Mouse (Mus musculus) kidney, embryonic 14.5 days (tissue): ENCODE measurements around the gene Vmn1r42. TPM values are rescaled to one million over a fixed set of nuclear protein-coding genes. Genes with fewer than 3 reads are reported as not detected.
"Not testable (repeated sequence)": the region's sequence is repeated elsewhere in the genome, so short reads cannot be mapped to it uniquely, and the experiment has no call there.

ENCODE experiments used
- ATAC-seq: fragments of 200-750 bp; cut with Nextera tagmentation; 2 replicates; pipeline ENCODE4 v1.8.0; 2017; ENCODE audit warnings: moderate number of reproducible peaks, mild to moderate bottlenecking, moderate TSS enrichment, moderate library complexity; ENCODE audit not compliant: low FRiP score, low TSS enrichment
- H3K27ac ChIP-seq: fragments of 300-500 bp; sonication (generic); 2 replicates; pipeline ENCODE4 v1.5.1; 2014; ENCODE audit warnings: low read depth, mild to moderate bottlenecking, low read length, moderate library complexity, mixed read lengths
- H3K27me3 ChIP-seq: fragments of 300-500 bp; sonication (generic); 2 replicates; pipeline ENCODE4 v1.6.1; 2014; ENCODE audit warnings: mild to moderate bottlenecking, low read length; ENCODE audit not compliant: control insufficient read depth, insufficient read depth
- H3K36me3 ChIP-seq: fragments of 300-500 bp; sonication (generic); 2 replicates; pipeline ENCODE4 v1.6.1; 2014; ENCODE audit warnings: low read length, mixed read lengths; ENCODE audit not compliant: control insufficient read depth, insufficient read depth
- H3K4me1 ChIP-seq: fragments of 300-500 bp; sonication (generic); 2 replicates; pipeline ENCODE4 v1.6.1; 2014; ENCODE audit warnings: low read length, mixed read lengths; ENCODE audit not compliant: control insufficient read depth, insufficient read depth
- H3K4me2 ChIP-seq: fragments of 300-500 bp; sonication (generic); replicated peaks from 2 replicates; pipeline ENCODE4 v1.6.1; 2014; ENCODE audit warnings: low read depth, mild to moderate bottlenecking, low read length
- H3K4me3 ChIP-seq: fragments of 300-500 bp; sonication (generic); 2 replicates; pipeline ENCODE4 v1.5.1; 2014; ENCODE audit warnings: mild to moderate bottlenecking, low read length
- H3K9ac ChIP-seq: fragments of 300-500 bp; sonication (generic); 2 replicates; pipeline ENCODE4 v1.6.1; 2014; ENCODE audit warnings: low read depth, mild to moderate bottlenecking, low read length, moderate library complexity
- H3K9me3 ChIP-seq: fragments of 300-500 bp; sonication (generic); 2 replicates; pipeline ENCODE4 v1.6.1; 2016; ENCODE audit warnings: low read length; ENCODE audit not compliant: control insufficient read depth
- WGBS: fragments of 180-500 bp; shearing (Covaris S2); extraction: QIAGEN DNeasy Blood & Tissue Kit; methylation state at CpG from one replicate; pipeline ENCODE4 v1.1.7; 2014; 5-methylcytosine and 5-hydroxymethylcytosine counted together
- polyA plus RNA-seq: library from polyadenylated mRNA; unstranded; fragments of >200 nt; fragmentation: Nextera tagmentation; extraction: Ambion mirVana; gene quantifications from 2 replicates; pipeline ENCODE4 v1.2.1, GENCODE M21; 2014

Vmn1r42 gene
- not detected in 2 replicates for polyA plus RNA-seq

GRCm38 (mm10) chr6:89876313-89876712 lies at the start of gene Vmn1r42, which contains the start of gene Vmn1r43:
Vmn1r42 (minus strand) TSS chr6:89876413.
Vmn1r43 (minus strand) TSS chr6:89876413.
- not testable (repeated sequence) for H3K4me1 ChIP-seq, H3K4me3 ChIP-seq, H3K4me2 ChIP-seq, H3K36me3 ChIP-seq, H3K9me3 ChIP-seq, H3K27ac ChIP-seq, H3K27me3 ChIP-seq, H3K9ac ChIP-seq, ATAC-seq
- 79% methylated on average over 3 of the region's 3 CpGs for WGBS

GRCm38 (mm10) chr6:89883812-89884211 lies 7.6 kb upstream of the Vmn1r42 start:
- H3K27ac ChIP-seq, result no peak overlapping the region
- H3K4me1 ChIP-seq, result no peaks in the 10 kb centered on the region
- H3K9ac ChIP-seq, result no peak overlapping the region
- no peak overlapping the region for H3K4me3 ChIP-seq
- ATAC-seq, result no peak
- WGBS, result 57% methylated on average over 2 of the region's 2 CpGs
- H3K27me3 ChIP-seq, result no peaks in the 10 kb centered on the region
- H3K36me3 ChIP-seq, result no peaks in the 10 kb centered on the region
- H3K4me2 ChIP-seq, result no peak overlapping the region
- H3K9me3 ChIP-seq, result no peaks in the 10 kb centered on the region

- H3K36me3 ChIP-seq, result no peaks in the 10 kb centered on the region
- no peaks in the 10 kb centered on the region for H3K4me1 ChIP-seq
- ATAC-seq, result no peak
- no peaks in the 10 kb centered on the region for H3K9me3 ChIP-seq
- H3K4me2 ChIP-seq, result no peak within 1 kb of the TSS
- no peak within 1 kb of the TSS for H3K9ac ChIP-seq
- H3K27me3 ChIP-seq, result no peaks in the 10 kb centered on the region
- H3K4me3 ChIP-seq, result no peak within 1 kb of the TSS
- H3K27ac ChIP-seq, result no peak within 1 kb of the TSS
- 73% methylated on average over 1 of the region's 1 CpGs for WGBS
Observed at GRCm38 (mm10) chr6:89883360-89883759, 7.1 kb upstream of the Vmn1r42 start, which contains the start of gene Vmn1r44. Vmn1r44 (plus strand) TSS chr6:89883660.

DNA sequence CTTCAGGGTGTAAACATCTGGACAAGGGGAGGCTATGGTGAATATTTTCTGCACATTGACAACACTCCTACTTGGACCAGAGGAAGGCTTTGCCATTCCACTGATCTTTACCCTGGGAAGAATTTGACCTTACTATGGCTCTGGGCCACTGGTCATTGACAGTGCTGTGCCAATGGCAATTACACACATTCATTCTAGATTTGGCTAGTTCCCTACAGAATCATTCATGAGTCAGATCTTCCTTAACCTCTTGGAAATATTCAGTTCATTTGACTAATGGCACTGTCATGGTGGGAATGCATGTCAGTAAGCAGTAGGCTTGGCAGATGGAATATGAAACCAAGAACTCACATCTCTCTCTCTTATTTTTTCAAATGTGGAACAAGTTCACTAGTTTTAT lies 4.7 kb upstream of the Vmn1r42 start:
- Histone ChIP-seq H3K9me3 (no peaks in the 10 kb centered on the region), H3K4me1 (no peaks in the 10 kb centered on the region), H3K4me2 (no peak overlapping the region), H3K4me3 (no peak overlapping the region), H3K9ac (no peak overlapping the region), H3K27me3 (no peaks in the 10 kb centered on the region), H3K27ac (no peak overlapping the region), H3K36me3 (no peaks in the 10 kb centered on the region)
- no peak for ATAC-seq

DNA sequence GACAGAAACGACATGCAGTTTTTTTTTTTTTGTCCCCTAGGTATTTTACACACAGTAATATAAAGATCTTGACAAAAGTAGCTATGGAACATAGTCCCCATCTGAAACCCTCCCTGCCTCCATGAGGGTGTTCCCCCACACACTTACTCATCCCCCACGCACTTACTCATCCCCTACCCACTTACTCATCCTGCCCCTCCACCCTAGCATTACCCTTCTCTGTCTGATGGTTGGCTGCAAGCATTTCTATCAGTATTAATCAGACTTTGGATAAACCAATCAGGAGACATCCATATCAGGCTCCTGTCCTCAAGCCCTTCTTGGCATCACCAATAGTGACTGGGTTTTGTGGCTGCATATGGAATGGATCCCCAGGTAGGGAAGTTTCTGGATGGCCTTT lies 750 bp upstream of the Vmn1r42 start:
- Histone ChIP-seq H3K9ac (no peak overlapping the region), H3K27me3 (no peaks in the 10 kb centered on the region), H3K36me3 (no peaks in the 10 kb centered on the region), H3K9me3 (no peaks in the 10 kb centered on the region), H3K4me1 (no peaks in the 10 kb centered on the region), H3K4me3 (no peak overlapping the region), H3K4me2 (no peak overlapping the region), H3K27ac (no peak overlapping the region)
- WGBS, result 73% methylated on average over 2 of the region's 2 CpGs
- no peak for ATAC-seq

GRCm38 (mm10) chr6:89867976-89868375 lies 8.2 kb downstream of the Vmn1r42 start:
- WGBS, result 92% methylated on average over 2 of the region's 2 CpGs

GRCm38 (mm10) chr6:89867276-89867675 lies 8.9 kb downstream of the Vmn1r42 start:
- no peak overlapping the region for H3K9ac ChIP-seq
- no peaks in the 10 kb centered on the region for H3K4me1 ChIP-seq
- no peak for ATAC-seq
- no peaks in the 10 kb centered on the region for H3K36me3 ChIP-seq
- peaks cover 8% of the 10 kb centered on the region; the same call in 1 of the 2 replicates for H3K9me3 ChIP-seq
- H3K27me3 ChIP-seq, result no peaks in the 10 kb centered on the region
- H3K4me2 ChIP-seq, result no peak overlapping the region
- H3K4me3 ChIP-seq, result no peak overlapping the region
- H3K27ac ChIP-seq, result no peak overlapping the region
- WGBS, result 95% methylated on average over 2 of the region's 2 CpGs

More at GRCm38 (mm10) chr6:89867976-89868375, 8.2 kb downstream of the Vmn1r42 start:
- H3K4me3 ChIP-seq, result no peak overlapping the region
- peaks cover 8% of the 10 kb centered on the region; the same call in 1 of the 2 replicates for H3K9me3 ChIP-seq
- no peaks in the 10 kb centered on the region for H3K27me3 ChIP-seq
- no peak for ATAC-seq
- no peaks in the 10 kb centered on the region for H3K36me3 ChIP-seq
- H3K9ac ChIP-seq, result no peak overlapping the region
- no peaks in the 10 kb centered on the region for H3K4me1 ChIP-seq
- H3K4me2 ChIP-seq, result no peak overlapping the region
- H3K27ac ChIP-seq, result no peak overlapping the region

GRCm38 (mm10) chr6:89863792-89864191 lies 12.4 kb downstream of the Vmn1r42 start:
- H3K9ac ChIP-seq, result no peak overlapping the region
- no peaks in the 10 kb centered on the region for H3K36me3 ChIP-seq
- peaks cover 13% of the 10 kb centered on the region; the same call in 1 of the 2 replicates for H3K9me3 ChIP-seq
- no peak overlapping the region for H3K27ac ChIP-seq
- no peak overlapping the region for H3K4me2 ChIP-seq
- H3K4me3 ChIP-seq, result no peak overlapping the region
- H3K4me1 ChIP-seq, result no peaks in the 10 kb centered on the region
- H3K27me3 ChIP-seq, result no peaks in the 10 kb centered on the region
- ATAC-seq, result no peak
- 74% methylated on average over 4 of the region's 4 CpGs for WGBS

DNA sequence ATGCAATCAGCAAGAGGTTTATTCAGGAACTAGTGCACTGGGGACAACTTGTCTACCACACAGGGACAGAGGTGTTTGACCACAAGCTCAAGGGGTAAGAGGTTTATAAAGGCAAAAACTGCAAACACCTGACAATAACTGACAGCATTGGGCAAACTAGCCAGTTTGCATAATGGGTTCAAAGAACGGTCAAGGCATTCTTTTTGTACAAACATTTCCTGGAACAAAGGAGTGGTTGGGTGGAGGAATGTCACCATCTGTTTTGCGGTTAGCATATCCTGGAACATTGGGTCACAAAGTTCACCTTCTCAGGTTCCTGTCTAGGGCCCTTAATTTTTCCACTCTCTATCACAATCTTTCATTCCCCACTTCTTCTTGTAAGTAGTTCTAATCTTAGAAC lies 16.4 kb downstream of the Vmn1r42 start:
- Histone ChIP-seq H3K9ac (no peak overlapping the region), H3K27ac (no peak overlapping the region), H3K4me1 (no peaks in the 10 kb centered on the region), H3K9me3 (0 out of 2 replicates have a peak, but pooled peaks cover 7% of the 10 kb centered on the region), H3K4me3 (no peak overlapping the region), H3K36me3 (no peaks in the 10 kb centered on the region), H3K27me3 (no peaks in the 10 kb centered on the region), H3K4me2 (no peak overlapping the region)
- WGBS, result 89% methylated on average over 2 of the region's 2 CpGs
- no peak for ATAC-seq
